Comparison of ENCODE assay signal across 27 mouse cellular contexts in genomic region chr1:80396560-80396959, GRCm38 (mm10).
"Had no signal": no experiment of that assay in that cellular context is flagged by ENCODE, and none has a peak within 500 bp of the region (broad histone marks: within the 10 kb centered on the region; RNA-seq: fewer than 3 reads in every experiment).

No protein-coding gene starts in this region.

- ATAC-seq: hindbrain, embryonic 16.5 days; inflammation-experienced regulatory T-cells, adult 6 months; intestine, embryonic 15.5 days; intestine, postnatal 0 days had no signal

- H3K4me3 ChIP-seq: gastrocnemius, adult 2 months; heart, adult 2 months; heart, embryonic 10.5 days; heart, embryonic 12.5 days; hindbrain, embryonic 10.5 days; hindbrain, embryonic 12.5 days; intestine, embryonic 15.5 days; layer of hippocampus, adult 2 months; left cerebral cortex, adult 2 months; limb, embryonic 10.5 days; limb, embryonic 12.5 days had no signal

- H3K27ac ChIP-seq: gastrocnemius, adult 2 months; heart, adult 2 months; heart, embryonic 10.5 days; hindbrain, embryonic 10.5 days; hindbrain, embryonic 12.5 days; hindbrain, embryonic 14.5 days; intestine, embryonic 15.5 days; layer of hippocampus, adult 2 months; left cerebral cortex, adult 2 months; limb, embryonic 10.5 days; limb, embryonic 12.5 days had no signal

- H3K9ac ChIP-seq: heart, embryonic 12.5 days; hindbrain, embryonic 12.5 days; hindbrain, embryonic 14.5 days; intestine, embryonic 15.5 days; limb, embryonic 12.5 days had no signal

- DNase-seq: gastrocnemius, adult 2 months; gastrocnemius, postnatal 10 days; gastrocnemius, postnatal 25 days; heart, adult 11 months; heart, adult 2 months; heart, postnatal 10 days; heart, postnatal 4 days; kidney, adult 18-20 months; kidney, adult 8-10 months; kidney, postnatal 10 days; kidney, postnatal 25 days; kidney, postnatal 4 days; liver had no signal

- H3K4me2 ChIP-seq: heart, embryonic 12.5 days; hindbrain, embryonic 12.5 days; hindbrain, embryonic 14.5 days; intestine, embryonic 15.5 days; limb, embryonic 12.5 days; liver, embryonic 11.5 days had no signal

- H3K9me3 ChIP-seq: heart, embryonic 10.5 days; heart, embryonic 12.5 days; hindbrain, embryonic 10.5 days; hindbrain, embryonic 12.5 days; intestine, embryonic 15.5 days; limb, embryonic 10.5 days; limb, embryonic 12.5 days had no signal

- H3K4me1 ChIP-seq: heart, embryonic 10.5 days; heart, embryonic 12.5 days; hindbrain, embryonic 10.5 days; hindbrain, embryonic 12.5 days; intestine, embryonic 15.5 days; limb, embryonic 10.5 days; limb, embryonic 12.5 days had no signal

- H3K36me3 ChIP-seq: heart, embryonic 10.5 days; heart, embryonic 12.5 days; hindbrain, embryonic 10.5 days; hindbrain, embryonic 12.5 days; intestine, embryonic 15.5 days; limb, embryonic 10.5 days; limb, embryonic 12.5 days had no signal

- H3K27me3 ChIP-seq: heart, embryonic 12.5 days; hindbrain, embryonic 12.5 days; intestine, embryonic 15.5 days; limb, embryonic 12.5 days had no signal
